9 mouse cellular contexts compared by ENCODE assay signal in genomic region chr6:49096421-49096820, GRCm38 (mm10). TPM values are rescaled to one million over a fixed set of nuclear protein-coding genes. Genes with fewer than 3 reads are reported as not detected.
DNase-seq lines count a peak whose midpoint lies in the region; ATAC-seq and TF ChIP-seq lines count a peak whose summit lies in the region.
"Had no signal": no experiment of that assay in that cellular context is flagged by ENCODE, and none has a peak within 500 bp of the region (broad histone marks: within the 10 kb centered on the region; RNA-seq: fewer than 3 reads in every experiment).

No protein-coding gene starts in this region.

- peaks cover 61% of the 10 kb centered on the region for H3K36me3 ChIP-seq in midbrain, embryonic 14.5 days (ENCODE audit: control insufficient read depth, insufficient read depth, low read length)
- no peaks in the 10 kb centered on the region for H3K36me3 ChIP-seq in midbrain, embryonic 16.5 days (ENCODE audit: control insufficient read depth, insufficient read depth, low read length)
- 0 out of 2 replicates have a peak, but pooled peaks cover 10% of the 10 kb centered on the region for H3K36me3 ChIP-seq in kidney, postnatal 0 days (ENCODE audit: insufficient read depth, low read length)
- H3K36me3 ChIP-seq in myocyte (ENCODE audit: control insufficient read depth, insufficient read depth), result peaks cover 5% of the 10 kb centered on the region

- no peaks in the 10 kb centered on the region for H3K4me1 ChIP-seq in midbrain, embryonic 14.5 days (ENCODE audit: control insufficient read depth, insufficient read depth, low read length)
- peaks cover 9% of the 10 kb centered on the region for H3K4me1 ChIP-seq in midbrain, embryonic 16.5 days (ENCODE audit: control insufficient read depth, insufficient read depth, low read length)
- H3K4me1 ChIP-seq in kidney, postnatal 0 days (replicated peaks; ENCODE audit: insufficient read depth, low read length), result 0 out of 2 replicates have a peak, but pooled peaks cover 5% of the 10 kb centered on the region

- H3ac ChIP-seq in myocyte (ENCODE audit: control insufficient read depth, insufficient read length), result no peak overlapping the region

- H3K9me3 ChIP-seq in midbrain, embryonic 14.5 days (ENCODE audit: control insufficient read depth, low read length), result no peaks in the 10 kb centered on the region
- no peaks in the 10 kb centered on the region for H3K9me3 ChIP-seq in midbrain, embryonic 16.5 days (replicated peaks; ENCODE audit: control insufficient read depth, low read length, poor library complexity, severe bottlenecking)
- H3K9me3 ChIP-seq in kidney, postnatal 0 days (replicated peaks; ENCODE audit: low read length), result no peaks in the 10 kb centered on the region

- no peaks in the 10 kb centered on the region for H3K27me3 ChIP-seq in midbrain, embryonic 14.5 days (ENCODE audit: control insufficient read depth, insufficient read depth, low read length)
- no peaks in the 10 kb centered on the region for H3K27me3 ChIP-seq in midbrain, embryonic 16.5 days (ENCODE audit: control insufficient read depth, insufficient read depth, low read depth, low read length)
- H3K27me3 ChIP-seq in kidney, postnatal 0 days (ENCODE audit: insufficient read depth, low read length), result no peaks in the 10 kb centered on the region
- H3K27me3 ChIP-seq in myocyte (ENCODE audit: control insufficient read depth, insufficient read depth, insufficient read length), result no peaks in the 10 kb centered on the region

- TF ChIP-seq CTCF in kidney, postnatal 0 days (IDR thresholded peaks at IDR 0.05; ENCODE audit: low read depth), result no peak

- H3K9ac ChIP-seq in midbrain, embryonic 14.5 days (replicated peaks; ENCODE audit: low read length), result no peak overlapping the region
- H3K9ac ChIP-seq in midbrain, embryonic 16.5 days (ENCODE audit: low read depth, low read length), result no peak overlapping the region
- H3K9ac ChIP-seq in kidney, postnatal 0 days (ENCODE audit: low read depth, low read length), result no peak overlapping the region

- H3K79me2 ChIP-seq in myocyte (ENCODE audit: control insufficient read depth, insufficient read depth), result no peaks in the 10 kb centered on the region

- H3K4me3 ChIP-seq in midbrain, embryonic 14.5 days (replicated peaks; ENCODE audit: low read depth, low read length), result no peak overlapping the region
- no peak overlapping the region for H3K4me3 ChIP-seq in midbrain, embryonic 16.5 days (ENCODE audit: low read depth, low read length)
- H3K4me3 ChIP-seq in kidney, postnatal 0 days (replicated peaks; ENCODE audit: low read depth, low read length), result no peak overlapping the region
- H3K4me3 ChIP-seq in myocyte, result no peak overlapping the region

- no peak for ATAC-seq in midbrain, embryonic 14.5 days (ENCODE audit: low FRiP score, low TSS enrichment)
- ATAC-seq in midbrain, embryonic 16.5 days, result no peak; the same call in 1 of the 2 replicates
- ATAC-seq in kidney, postnatal 0 days (replicated peaks; ENCODE audit: low FRiP score, low read depth), result no peak
- ATAC-seq in megakaryocyte progenitor cell, adult 5-6 weeks (replicated peaks; ENCODE audit: poor library complexity), result no peak

- no peak for TF ChIP-seq POLR2A in myocyte (IDR thresholded peaks at IDR 0.05; ENCODE audit: insufficient read length, low read depth)

- no peak for DNase-seq in midbrain, embryonic 14.5 days
- peak; percentile 85 for DNase-seq in brain, adult 2 months (ENCODE audit: low read depth, low spot score)
- DNase-seq in gastrocnemius, postnatal 25 days, result peak; percentile 83
- peak; percentile 34 for DNase-seq in kidney, postnatal 0 days (ENCODE audit: low spot score)
- DNase-seq in frontal cortex, postnatal 14 days (ENCODE audit: low spot score in 2 of 2), result no peak

- H3K27ac ChIP-seq in midbrain, embryonic 14.5 days (replicated peaks; ENCODE audit: low read depth, low read length), result peak overlapping the region; percentile 49; the same call in 1 of the 2 replicates
- no peak overlapping the region for H3K27ac ChIP-seq in midbrain, embryonic 16.5 days (ENCODE audit: low read length)
- peak overlapping the region; percentile 20; the same call in 1 of the 2 replicates for H3K27ac ChIP-seq in kidney, postnatal 0 days
- H3K27ac ChIP-seq: macrophage had no signal

- H3K4me2 ChIP-seq in midbrain, embryonic 14.5 days (ENCODE audit: low read length), result no peak overlapping the region
- no peak overlapping the region for H3K4me2 ChIP-seq in midbrain, embryonic 16.5 days (ENCODE audit: low read length)
- 0 out of 2 replicates have a peak overlapping the region, but pooled peaks have one; percentile 27 for H3K4me2 ChIP-seq in kidney, postnatal 0 days (ENCODE audit: low read length)
- H3K4me2 ChIP-seq in myocyte (ENCODE audit: low read depth), result peak overlapping the region; percentile 81

- 91% methylated on average over 7 of the region's 7 CpGs for WGBS in midbrain, embryonic 14.5 days
- 81% methylated on average over 7 of the region's 7 CpGs for WGBS in midbrain, embryonic 16.5 days
- WGBS in kidney, postnatal 0 days, result 61% methylated on average over 7 of the region's 7 CpGs

TF ChIP-seq in myocyte, 11 proteins besides CTCF, POLR2A, EP300 and RAD21:
- TF ChIP-seq POLR2AphosphoS2 (IDR thresholded peaks at IDR 0.05; ENCODE audit: insufficient read length, low read depth) (peak; percentile 14), MAX (IDR thresholded peaks at IDR 0.05; ENCODE audit: low read depth) (peak; percentile 37), USF1 (IDR thresholded peaks at IDR 0.05; ENCODE audit: low read depth) (peak; percentile 76), TCF12 (IDR thresholded peaks at IDR 0.05; ENCODE audit: insufficient read depth, poor library complexity, severe bottlenecking) (no peak), E2F4 (IDR thresholded peaks at IDR 0.05; ENCODE audit: insufficient read depth) (no peak)

RNA-seq across cellular contexts. Expression of gene Malsu1, which starts 22.8 kb away (rescaled TPM):
- 62.7 and 78.8 TPM in 2 replicates for polyA plus RNA-seq in midbrain, embryonic 14.5 days (2014; fragmentation: Nextera tagmentation; extraction: Ambion mirVana)
- 61.6 and 69.4 TPM in 2 replicates for polyA plus RNA-seq in midbrain, embryonic 16.5 days (2015; fragmentation: Nextera tagmentation; extraction: Ambion mirVana)
- total RNA-seq in gastrocnemius, postnatal 25 days (2021), result 10 to 100 TPM; 41.5 to 44.0 TPM
- 113 and 123 TPM in 2 replicates for polyA plus RNA-seq in kidney, postnatal 0 days (2015; fragmentation: Nextera tagmentation; extraction: Ambion mirVana)
- 19.6 TPM for polyA plus RNA-seq in myocyte (2012; fragmentation: generic; extraction: Trizol)
- 35.0 and 48.5 TPM in 2 replicates for total RNA-seq in megakaryocyte progenitor cell, adult 5-6 weeks (2015)
- 25.6 and 37.8 TPM in 2 replicates for total RNA-seq in megakaryocyte progenitor cell, adult 5-6 weeks (2017)

Comparison
In these comparisons a context has a peak if more than half of its experiments do, and no peak if none do; other contexts are left out.
1. DNase-seq: peak in brain, adult 2 months (single experiment), gastrocnemius, postnatal 25 days (single experiment) and kidney, postnatal 0 days (single experiment); none in midbrain, embryonic 14.5 days (single experiment) and frontal cortex, postnatal 14 days (0 of 2).
2. H3K4me2 ChIP-seq: peak in kidney, postnatal 0 days (single experiment) and myocyte (single experiment); none in midbrain, embryonic 14.5 days (single experiment) and midbrain, embryonic 16.5 days (single experiment).